Mouse (Mus musculus) liver, postnatal 0 days (tissue): ENCODE measurements at regions not wholly inside any gene's neighbourhood (a gene's known extent, or its start where the extent isn't known, plus 50 kb on each side); places are given as distances from the start of the nearest gene placed in this dataset.

Experiments used
- CTCF ChIP-seq: sonication (generic); IDR thresholded peaks from 2 replicates; pipeline ENCODE4 v1.5.1; 2016; ENCODE audit warnings: antibody characterized with exemption, low read depth
- EP300 ChIP-seq: IDR thresholded peaks from 2 replicates; pipeline ENCODE4 v1.6.1; 2016; ENCODE audit warnings: antibody characterized with exemption, low read depth, mild to moderate bottlenecking

DNA sequence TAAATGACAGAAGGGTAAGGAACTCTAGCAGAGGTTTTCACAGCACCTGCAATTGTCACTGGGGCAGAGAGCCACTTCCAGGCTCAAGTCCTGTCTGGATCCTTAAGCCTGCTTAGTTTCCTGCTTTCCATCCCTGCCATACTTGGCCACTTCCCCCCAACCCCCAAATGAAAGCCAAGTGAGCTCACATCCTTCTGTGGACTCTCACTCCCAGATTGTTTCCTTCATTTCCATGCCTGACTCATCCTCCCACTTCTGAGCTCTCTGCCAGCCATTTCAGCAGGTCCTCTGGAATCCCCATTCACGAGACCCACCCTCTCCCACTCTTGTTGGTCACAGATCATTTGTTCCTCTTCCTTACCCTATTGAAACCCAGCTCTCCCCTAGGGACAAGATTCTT is 91.7 kb upstream of the Vav3 start:
- TF ChIP-seq CTCF (no peak), EP300 (no peak)
